Mouse (Mus musculus) lung, postnatal 0 days (tissue): ENCODE measurements at regions not wholly inside any gene's neighbourhood (a gene's known extent, or its start where the extent isn't known, plus 50 kb on each side); places are given as distances from the start of the nearest gene placed in this dataset.

Experiments
- ATAC-seq: fragments of 200-750 bp; cut with Nextera tagmentation; 2 replicates; pipeline ENCODE4 v1.8.0; 2017; ENCODE audit warnings: moderate library complexity
- DNase-seq: peaks from one replicate; pipeline ENCODE4 v3.0.0-alpha.2; 2016; ENCODE audit warnings: low spot score
- H3K27ac ChIP-seq: fragments of 300-500 bp; sonication (generic); 2 replicates; pipeline ENCODE4 v1.5.1; 2014; ENCODE audit warnings: antibody characterized with exemption, mild to moderate bottlenecking, low read length, mixed read lengths
- H3K27me3 ChIP-seq: fragments of 300-500 bp; sonication (generic); replicated peaks from 2 replicates; pipeline ENCODE4 v1.6.1; 2014; ENCODE audit warnings: low read length, mixed read lengths; ENCODE audit not compliant: insufficient read depth
- H3K36me3 ChIP-seq: fragments of 300-500 bp; sonication (generic); 2 replicates; pipeline ENCODE4 v1.6.1; 2014; ENCODE audit warnings: low read length, mixed read lengths; ENCODE audit not compliant: insufficient read depth
- H3K4me1 ChIP-seq: fragments of 300-500 bp; sonication (generic); 2 replicates; pipeline ENCODE4 v1.6.1; 2014; ENCODE audit warnings: antibody characterized with exemption, low read depth, low read length, mixed read lengths; ENCODE audit not compliant: insufficient read depth
- H3K4me2 ChIP-seq: fragments of 300-500 bp; sonication (generic); replicated peaks from 2 replicates; pipeline ENCODE4 v1.6.1; 2014; ENCODE audit warnings: low read depth, mild to moderate bottlenecking, low read length, moderate library complexity, mixed read lengths
- H3K4me3 ChIP-seq: fragments of 300-500 bp; sonication (generic); 2 replicates; pipeline ENCODE4 v1.5.1; 2014; ENCODE audit warnings: low read depth, low read length
- H3K9ac ChIP-seq: fragments of 300-500 bp; sonication (generic); replicated peaks from 2 replicates; pipeline ENCODE4 v1.6.1; 2014; ENCODE audit warnings: low read depth, mild to moderate bottlenecking
- H3K9me3 ChIP-seq: fragments of 300-500 bp; sonication (generic); 2 replicates; pipeline ENCODE4 v1.6.1; 2016; ENCODE audit warnings: low read length, mixed read lengths
- CTCF ChIP-seq: IDR thresholded peaks from 2 replicates; pipeline ENCODE4 v1.5.1; 2016; ENCODE audit warnings: antibody characterized with exemption, mild to moderate bottlenecking
- EP300 ChIP-seq: IDR thresholded peaks from 2 replicates; pipeline ENCODE4 v1.6.1; 2016; ENCODE audit warnings: antibody characterized with exemption, mild to moderate bottlenecking, control low read depth
- WGBS: fragments of 180-500 bp; shearing (Covaris S2); extraction: QIAGEN DNeasy Blood & Tissue Kit; methylation state at CpG from one replicate; pipeline ENCODE4 v1.1.7; 2014; 5-methylcytosine and 5-hydroxymethylcytosine counted together

DNA sequence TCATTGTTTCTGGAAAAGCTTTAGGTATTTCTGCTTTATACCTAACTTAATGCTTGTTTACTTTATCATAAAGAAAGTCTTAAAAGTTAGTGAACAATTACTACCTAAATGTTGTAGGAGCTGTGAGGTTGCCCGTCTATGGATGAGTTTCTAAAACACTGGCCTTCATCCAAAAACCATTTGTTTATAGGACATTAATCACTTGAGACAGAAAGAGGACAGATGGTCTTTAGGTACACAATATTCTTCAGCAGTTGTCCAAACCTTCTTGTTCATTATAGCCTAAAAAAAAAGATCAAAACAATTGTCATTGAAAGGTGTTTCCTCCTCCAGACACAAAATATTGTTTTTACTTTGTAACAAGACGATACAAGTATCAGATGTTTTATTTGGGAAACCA is 891.3 kb upstream of the Ddx18 start:
- H3K4me1 ChIP-seq = no peaks in the 10 kb centered on the region
- DNase-seq = no peak
- no peak for ATAC-seq
- H3K9me3 ChIP-seq = no peaks in the 10 kb centered on the region
- H3K9ac ChIP-seq = no peak overlapping the region
- no peak overlapping the region for H3K4me2 ChIP-seq
- H3K27ac ChIP-seq = no peak overlapping the region
- H3K36me3 ChIP-seq = no peaks in the 10 kb centered on the region
- no peak overlapping the region for H3K4me3 ChIP-seq
- no peak for TF ChIP-seq EP300
- no peak for TF ChIP-seq CTCF
- no peaks in the 10 kb centered on the region for H3K27me3 ChIP-seq
- 44% methylated on average over 2 of the region's 2 CpGs for WGBS

DNA sequence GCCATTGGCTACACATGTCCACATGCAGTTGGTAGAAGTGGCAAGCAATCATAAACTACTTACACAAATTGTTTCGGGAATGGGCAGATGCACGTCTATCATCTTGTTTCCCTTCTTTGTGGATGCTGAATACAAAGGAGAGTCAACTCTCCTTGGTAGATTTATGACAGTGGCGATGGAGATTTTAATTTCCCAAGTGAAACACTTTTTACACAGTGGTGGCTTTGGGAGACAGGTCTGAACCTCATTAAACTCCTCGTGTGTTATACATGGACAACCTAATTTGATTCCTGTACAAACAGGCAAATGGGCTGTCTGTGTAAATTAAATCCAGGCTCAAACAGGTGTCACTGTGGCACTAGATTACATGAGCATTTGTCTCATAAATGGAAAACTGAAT is 887.1 kb upstream of the Ddx18 start:
- no peak overlapping the region for H3K9ac ChIP-seq
- 81% methylated on average over 4 of the region's 4 CpGs for WGBS
- no peaks in the 10 kb centered on the region for H3K27me3 ChIP-seq
- H3K4me1 ChIP-seq = no peaks in the 10 kb centered on the region
- ATAC-seq = no peak
- no peak for DNase-seq
- no peak overlapping the region for H3K4me3 ChIP-seq
- H3K36me3 ChIP-seq = no peaks in the 10 kb centered on the region
- H3K9me3 ChIP-seq = no peaks in the 10 kb centered on the region
- no peak overlapping the region for H3K4me2 ChIP-seq
- no peak overlapping the region for H3K27ac ChIP-seq
- TF ChIP-seq CTCF = no peak
- TF ChIP-seq EP300 = no peak

DNA sequence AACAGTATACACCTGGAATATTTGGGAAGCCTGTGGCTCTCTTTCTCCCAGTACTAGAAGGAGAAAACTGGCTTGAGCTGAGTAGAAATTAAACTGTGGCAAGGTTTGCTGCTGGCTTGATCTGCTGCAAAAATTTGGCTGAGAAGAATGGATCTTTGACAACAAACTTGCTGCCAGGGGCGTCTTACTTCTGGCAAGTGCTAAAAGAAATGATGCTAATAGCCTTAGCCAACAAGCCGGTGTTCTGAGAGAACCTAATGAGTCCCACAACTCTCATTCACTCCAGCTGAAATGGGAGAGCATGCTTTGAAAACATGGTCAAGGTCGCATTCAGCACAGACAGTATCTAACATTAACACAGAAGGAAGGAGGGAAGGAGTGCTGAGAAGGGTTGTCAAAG is 885.8 kb upstream of the Ddx18 start:
- no peak for DNase-seq
- no peak for ATAC-seq
- Histone ChIP-seq H3K4me3 (no peak overlapping the region), H3K4me2 (no peak overlapping the region), H3K4me1 (no peaks in the 10 kb centered on the region), H3K36me3 (no peaks in the 10 kb centered on the region), H3K9me3 (no peaks in the 10 kb centered on the region), H3K9ac (no peak overlapping the region), H3K27ac (no peak overlapping the region), H3K27me3 (no peaks in the 10 kb centered on the region)
- 62% methylated on average over 3 of the region's 3 CpGs for WGBS
- TF ChIP-seq CTCF (no peak), EP300 (no peak)

DNA sequence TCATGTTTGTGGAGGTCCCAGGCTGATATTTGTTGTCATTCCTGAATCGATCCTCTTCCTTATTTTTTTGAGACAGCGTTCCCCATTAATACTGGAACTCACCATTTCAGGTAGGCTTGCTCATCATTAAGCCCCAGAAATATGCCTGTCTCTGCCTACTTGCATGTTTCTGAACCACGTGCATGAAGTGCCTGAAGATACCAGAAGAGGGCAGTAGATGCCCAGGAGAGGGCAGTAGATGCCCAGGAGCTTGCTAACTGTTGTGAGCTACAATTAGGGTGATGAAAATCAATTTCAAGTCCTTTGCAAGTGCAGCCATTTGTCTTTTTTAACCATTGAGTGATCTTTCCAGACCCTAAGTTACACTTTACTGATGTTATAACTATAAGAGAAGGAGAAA is 871.6 kb upstream of the Ddx18 start:
- Histone ChIP-seq H3K27ac (no peak overlapping the region), H3K4me2 (no peak overlapping the region), H3K9ac (no peak overlapping the region), H3K27me3 (no peaks in the 10 kb centered on the region), H3K9me3 (no peaks in the 10 kb centered on the region), H3K36me3 (no peaks in the 10 kb centered on the region), H3K4me1 (no peaks in the 10 kb centered on the region), H3K4me3 (no peak overlapping the region)
- DNase-seq (no peak), ATAC-seq (no peak)
- TF ChIP-seq CTCF (peak; percentile 43), EP300 (no peak)
- WGBS = 69% methylated on average over 3 of the region's 3 CpGs

DNA sequence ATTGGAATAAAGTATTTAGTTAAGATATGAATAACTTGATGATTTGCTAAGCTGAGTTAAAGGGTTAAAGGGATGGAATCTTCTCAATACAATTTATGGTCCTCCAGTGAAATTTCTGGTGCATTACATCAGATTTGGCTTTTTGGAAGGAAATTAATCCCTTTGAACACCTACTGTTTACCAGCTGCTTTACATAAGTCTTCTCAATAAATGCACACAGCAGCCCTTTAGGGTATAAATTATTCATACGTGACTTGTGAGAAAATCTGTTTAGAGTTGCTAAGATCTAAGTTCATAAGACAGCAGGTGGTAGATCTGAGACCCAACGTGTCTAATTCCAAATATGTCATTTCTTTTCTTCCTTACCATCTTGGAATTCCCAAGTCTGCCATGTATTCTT is 855.7 kb upstream of the Ddx18 start:
- H3K9ac ChIP-seq = no peak overlapping the region
- DNase-seq = no peak
- 65% methylated on average over 2 of the region's 2 CpGs for WGBS
- no peaks in the 10 kb centered on the region for H3K36me3 ChIP-seq
- no peak overlapping the region for H3K27ac ChIP-seq
- H3K4me2 ChIP-seq = no peak overlapping the region
- ATAC-seq = no peak
- no peaks in the 10 kb centered on the region for H3K4me1 ChIP-seq
- TF ChIP-seq EP300 (no peak), CTCF (no peak)
- H3K27me3 ChIP-seq = no peaks in the 10 kb centered on the region
- no peaks in the 10 kb centered on the region for H3K9me3 ChIP-seq
- H3K4me3 ChIP-seq = no peak overlapping the region

DNA sequence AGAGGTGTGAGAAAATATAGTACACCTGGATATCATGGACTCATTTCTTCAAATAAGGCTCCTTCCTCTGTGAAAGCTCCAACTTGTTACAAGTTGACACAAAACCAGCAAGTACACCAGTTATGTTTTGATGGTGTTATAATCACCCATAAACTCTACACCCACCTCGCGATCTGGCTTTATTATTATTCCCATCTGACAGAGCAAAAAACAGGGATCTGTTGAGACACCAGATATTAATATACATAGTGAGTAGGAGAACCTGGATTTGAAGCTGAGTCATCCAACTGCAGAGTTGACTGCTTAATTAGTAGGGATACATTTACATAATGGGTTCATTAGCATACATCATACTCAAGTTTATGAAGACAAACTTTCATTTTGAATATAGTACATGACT is 828.6 kb upstream of the Ddx18 start:
- 90% methylated on average over 2 of the region's 2 CpGs for WGBS
- H3K4me2 ChIP-seq = no peak overlapping the region

DNA sequence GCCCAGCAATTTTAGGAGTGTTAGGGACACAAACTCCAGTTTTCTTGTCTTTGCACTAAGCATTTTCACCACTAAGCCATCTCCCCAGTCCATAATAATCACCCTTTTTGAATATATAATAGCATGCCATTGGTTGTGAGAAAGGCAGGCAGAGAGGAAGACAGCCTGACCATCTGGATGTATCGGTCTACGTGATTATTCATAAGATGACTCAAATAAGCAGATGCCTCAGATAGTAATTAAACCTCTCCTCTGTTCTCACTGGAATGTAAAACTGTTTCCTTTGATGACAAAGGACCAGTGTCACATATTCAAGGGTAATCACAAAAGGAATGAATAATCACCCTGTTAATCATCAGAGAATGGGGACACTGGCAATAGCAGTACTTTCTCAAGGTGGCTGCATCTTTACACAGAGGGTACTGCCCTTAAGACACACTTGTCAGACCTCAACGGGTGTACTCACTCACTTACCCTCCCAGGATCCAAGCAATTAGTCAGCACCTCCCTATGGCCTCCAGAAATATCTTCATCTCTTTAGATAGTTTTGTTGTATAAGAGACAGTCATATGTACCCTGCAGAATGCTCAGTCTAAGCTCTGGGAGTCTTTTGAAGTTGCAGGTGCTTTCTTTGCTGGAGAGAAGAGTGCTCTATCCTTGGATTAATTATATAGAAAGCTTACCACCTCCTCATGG is 826.0 kb upstream of the Ddx18 start:
- ATAC-seq (no peak), DNase-seq (no peak)
- Histone ChIP-seq H3K27ac (no peak overlapping the region), H3K4me3 (no peak overlapping the region), H3K36me3 (no peaks in the 10 kb centered on the region), H3K27me3 (no peaks in the 10 kb centered on the region), H3K9ac (no peak overlapping the region), H3K4me2 (no peak overlapping the region), H3K9me3 (no peaks in the 10 kb centered on the region), H3K4me1 (no peaks in the 10 kb centered on the region)
- 59% methylated on average over 3 of the region's 3 CpGs for WGBS
- TF ChIP-seq CTCF (no peak), EP300 (no peak)

More for the DNA sequence above, 828.6 kb upstream of the Ddx18 start:
- ATAC-seq (no peak), DNase-seq (no peak)
- TF ChIP-seq EP300 = no peak
- no peak for TF ChIP-seq CTCF
- H3K4me3 ChIP-seq = no peak overlapping the region
- no peaks in the 10 kb centered on the region for H3K9me3 ChIP-seq
- no peak overlapping the region for H3K9ac ChIP-seq
- H3K36me3 ChIP-seq = no peaks in the 10 kb centered on the region
- no peaks in the 10 kb centered on the region for H3K4me1 ChIP-seq
- H3K27ac ChIP-seq = no peak overlapping the region
- H3K27me3 ChIP-seq = no peaks in the 10 kb centered on the region
